Mouse (Mus musculus): ENCODE results near the gene Myh7b.

DNA sequence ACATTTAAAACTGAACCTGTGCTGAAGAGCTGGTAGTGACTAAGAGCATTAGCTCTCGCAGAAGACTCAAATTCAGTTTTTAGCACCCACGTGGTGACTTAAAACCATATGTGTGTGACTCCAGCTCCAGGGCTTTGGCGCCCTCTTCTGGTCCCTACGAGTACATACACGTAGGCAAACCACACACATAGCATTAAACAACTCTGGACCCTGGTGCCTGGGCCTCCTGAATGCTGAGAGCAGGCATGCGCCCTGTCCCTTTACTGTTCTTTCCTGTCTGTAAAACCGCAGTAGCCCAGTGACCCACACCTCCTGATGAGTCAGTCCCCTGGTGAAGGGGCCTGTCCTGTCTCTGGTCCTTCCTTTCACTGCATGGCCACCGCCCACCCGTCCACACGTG is 13.7 kb downstream of the Myh7b start:
- TF ChIP-seq GATA1 (IDR thresholded peaks at IDR 0.05; ENCODE audit: low read length) (no peak), TAL1 (IDR thresholded peaks at IDR 0.05; ENCODE audit: low read length) (no peak)

Data from erythroblast, embryonic 14.5 days (primary cell).